Mouse (Mus musculus): ENCODE results near the gene Rad54l2. TPM values are rescaled to one million over a fixed set of nuclear protein-coding genes. Genes with fewer than 3 reads are reported as not detected.

The Rad54l2 gene
- polyA plus RNA-seq (2014; fragmentation: Illumina TruSeq; extraction: RNeasy Lipid Tissue Mini Kit (QIAGEN cat#74804); ENCODE audit: low read depth, low replicate concordance) = 7.1 TPM

DNA sequence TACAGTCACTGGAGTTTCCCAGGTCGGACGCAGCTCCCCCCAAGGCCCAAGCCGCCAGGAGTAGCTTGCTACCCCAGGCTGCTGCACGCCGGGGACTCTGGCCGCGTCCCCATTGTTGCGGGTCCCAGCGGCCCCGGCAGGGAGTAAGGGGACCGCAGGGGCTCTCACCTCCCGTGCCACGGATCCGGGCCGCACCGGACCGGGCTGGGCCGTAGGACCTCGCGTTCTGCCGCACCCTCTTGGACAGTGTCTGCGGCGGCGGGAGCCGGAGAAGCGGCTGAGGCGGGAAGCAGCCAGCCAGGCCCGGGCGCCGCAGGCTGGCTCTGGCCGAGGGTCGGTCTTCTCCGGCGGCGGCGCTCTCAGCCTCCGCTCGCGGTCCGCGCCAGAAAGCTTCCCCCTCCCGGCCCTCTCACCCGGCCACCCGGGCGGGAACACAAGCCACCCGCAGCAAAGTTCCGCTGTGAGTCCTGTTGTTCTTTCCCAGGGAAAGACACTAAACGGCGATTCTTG lies at the start of gene Rad54l2:
Gene Rad54l2 (minus strand): TSS at position 383 of the 510 bp plus-strand sequence.

GRCm38 (mm10) chr9:106821618-106822380 lies 32.8 kb upstream of the Rad54l2 start, which contains the start of gene Dcaf1:
Dcaf1 (plus strand) TSS chr9:106821874.

DNA sequence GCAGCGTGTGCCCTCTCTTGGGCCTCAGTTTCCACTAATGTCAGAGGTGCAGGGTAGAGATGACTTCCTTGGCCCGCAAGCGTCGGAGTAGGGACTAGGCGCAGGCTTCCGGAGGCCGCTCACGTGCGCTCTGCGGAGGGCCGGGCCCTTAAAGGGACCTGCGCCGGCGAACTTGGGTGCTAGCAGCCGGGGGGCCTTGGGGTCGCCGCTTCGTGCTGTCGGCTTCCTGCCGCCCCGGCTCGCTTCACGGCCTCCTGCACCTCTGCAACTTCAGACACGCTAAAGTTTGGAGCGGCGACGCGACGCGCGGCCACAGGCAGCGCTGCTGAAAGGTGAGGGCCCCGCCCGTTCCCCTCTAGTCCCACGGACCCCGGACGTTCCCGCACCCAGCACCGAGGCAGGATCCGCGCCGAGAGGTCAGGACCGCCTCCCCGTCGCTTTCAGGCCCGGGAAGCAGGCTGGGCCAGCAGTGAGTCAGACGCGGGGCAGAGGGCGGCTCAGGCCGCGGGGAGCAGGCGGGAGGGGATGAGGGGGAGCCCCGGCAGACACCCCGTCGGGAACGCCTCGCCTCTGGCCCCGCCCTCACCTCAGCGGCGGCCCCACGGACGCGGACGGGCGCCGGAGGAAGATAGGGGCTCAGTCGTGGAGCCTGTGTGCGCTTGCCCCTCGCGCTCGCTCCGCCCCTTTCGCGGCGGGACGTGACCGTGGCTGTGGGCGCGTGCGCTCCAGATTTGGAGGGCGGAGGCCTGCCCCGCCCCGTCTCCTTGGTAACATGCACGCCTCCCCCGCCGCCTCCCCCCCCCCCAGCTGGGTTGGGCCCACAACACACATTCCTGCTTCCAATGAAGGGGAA lies 103.5 kb downstream of the Rad54l2 start, which contains the start of gene Tex264:
Gene Tex264 (minus strand): TSS at position 679 of the 853 bp plus-strand sequence.

GRCm38 (mm10) chr9:106655884-106656720 lies 132.9 kb downstream of the Rad54l2 start, which contains the start of gene Grm2:
Grm2 (minus strand) TSS chr9:106656082.

Other genes with a start within 250 kb of the Rad54l2 start
- not detected for gene Iqcf3, start 227.6 kb downstream of the Rad54l2 start, polyA plus RNA-seq (2014; fragmentation: Illumina TruSeq; extraction: RNeasy Lipid Tissue Mini Kit (QIAGEN cat#74804); ENCODE audit: low read depth, low replicate concordance)
- not detected for gene Iqcf4, start 218.2 kb downstream of the Rad54l2 start, polyA plus RNA-seq (2014; fragmentation: Illumina TruSeq; extraction: RNeasy Lipid Tissue Mini Kit (QIAGEN cat#74804); ENCODE audit: low read depth, low replicate concordance)
- gene Iqcf6, start 162.6 kb downstream of the Rad54l2 start, polyA plus RNA-seq (2014; fragmentation: Illumina TruSeq; extraction: RNeasy Lipid Tissue Mini Kit (QIAGEN cat#74804); ENCODE audit: low read depth, low replicate concordance) = not detected
- gene Grm2, start 133.1 kb downstream of the Rad54l2 start, polyA plus RNA-seq (2014; fragmentation: Illumina TruSeq; extraction: RNeasy Lipid Tissue Mini Kit (QIAGEN cat#74804); ENCODE audit: low read depth, low replicate concordance) = not detected
- 53.3 TPM for gene Tex264, start 103.3 kb downstream of the Rad54l2 start, polyA plus RNA-seq (2014; fragmentation: Illumina TruSeq; extraction: RNeasy Lipid Tissue Mini Kit (QIAGEN cat#74804); ENCODE audit: low read depth, low replicate concordance)
- gene Dcaf1, start 32.7 kb upstream of the Rad54l2 start, polyA plus RNA-seq (2014; fragmentation: Illumina TruSeq; extraction: RNeasy Lipid Tissue Mini Kit (QIAGEN cat#74804); ENCODE audit: low read depth, low replicate concordance) = 17.4 TPM
- gene Rbm15b, start 98.2 kb upstream of the Rad54l2 start, polyA plus RNA-seq (2014; fragmentation: Illumina TruSeq; extraction: RNeasy Lipid Tissue Mini Kit (QIAGEN cat#74804); ENCODE audit: low read depth, low replicate concordance) = 8.4 TPM
- gene Manf, start 102.8 kb upstream of the Rad54l2 start, polyA plus RNA-seq (2014; fragmentation: Illumina TruSeq; extraction: RNeasy Lipid Tissue Mini Kit (QIAGEN cat#74804); ENCODE audit: low read depth, low replicate concordance) = 67.1 TPM